Mouse (Mus musculus) midbrain, postnatal 0 days (tissue): ENCODE measurements at regions not wholly inside any gene's neighbourhood (a gene's known extent, or its start where the extent isn't known, plus 50 kb on each side); places are given as distances from the start of the nearest gene placed in this dataset.

Source experiments
- ATAC-seq: fragments of 200-750 bp; cut with Nextera tagmentation; 2 replicates; pipeline ENCODE4 v1.8.0; 2017; ENCODE audit warnings: moderate number of reproducible peaks, mild to moderate bottlenecking, moderate TSS enrichment, moderate library complexity; ENCODE audit not compliant: low FRiP score
- DNase-seq: peaks from one replicate; pipeline ENCODE4 v3.0.0-alpha.2; 2015; ENCODE audit warnings: low spot score
- H3K27ac ChIP-seq: fragments of 300-500 bp; sonication (generic); 2 replicates; pipeline ENCODE4 v1.5.1; 2014; ENCODE audit warnings: low read depth, mild to moderate bottlenecking, low read length, mixed read lengths
- H3K27me3 ChIP-seq: fragments of 300-500 bp; sonication (generic); 2 replicates; pipeline ENCODE4 v1.6.1; 2014; ENCODE audit warnings: low read length, control low read depth, mixed read lengths; ENCODE audit not compliant: insufficient read depth
- H3K36me3 ChIP-seq: fragments of 300-500 bp; sonication (generic); 2 replicates; pipeline ENCODE4 v1.6.1; 2014; ENCODE audit warnings: low read length, control low read depth, mixed read lengths; ENCODE audit not compliant: insufficient read depth
- H3K4me1 ChIP-seq: fragments of 300-500 bp; sonication (generic); 2 replicates; pipeline ENCODE4 v1.6.1; 2014; ENCODE audit warnings: mild to moderate bottlenecking, control low read depth, antibody characterized with exemption, low read length, mixed read lengths; ENCODE audit not compliant: insufficient read depth
- H3K4me2 ChIP-seq: fragments of 300-500 bp; sonication (generic); 2 replicates; pipeline ENCODE4 v1.6.1; 2014; ENCODE audit warnings: low read depth, mild to moderate bottlenecking, low read length, mixed read lengths; ENCODE audit not compliant: poor library complexity, severe bottlenecking
- H3K4me3 ChIP-seq: fragments of 300-500 bp; sonication (generic); 2 replicates; pipeline ENCODE4 v1.5.1; 2014; ENCODE audit warnings: low read depth, mild to moderate bottlenecking, low read length, moderate library complexity
- H3K9ac ChIP-seq: fragments of 300-500 bp; sonication (generic); replicated peaks from 2 replicates; pipeline ENCODE4 v1.6.1; 2014; ENCODE audit warnings: mild to moderate bottlenecking, low read length, moderate library complexity, mixed read lengths; ENCODE audit not compliant: poor library complexity, severe bottlenecking
- H3K9me3 ChIP-seq: fragments of 300-500 bp; sonication (generic); 2 replicates; pipeline ENCODE4 v1.6.1; 2016; ENCODE audit warnings: low read length, control low read depth
- CTCF ChIP-seq: IDR thresholded peaks from 2 replicates; pipeline ENCODE4 v1.5.1; 2016; ENCODE audit warnings: antibody characterized with exemption, mild to moderate bottlenecking
- WGBS: fragments of 180-500 bp; shearing (Covaris S2); extraction: QIAGEN DNeasy Blood & Tissue Kit; methylation state at CpG from one replicate; pipeline ENCODE4 v1.1.7; 2014; 5-methylcytosine and 5-hydroxymethylcytosine counted together

- DNase-seq (peak; percentile 22), ATAC-seq (no peak)
- no peak for TF ChIP-seq CTCF
- no peak overlapping the region for H3K9ac ChIP-seq
- no peaks in the 10 kb centered on the region for H3K27me3 ChIP-seq
- no peaks in the 10 kb centered on the region for H3K9me3 ChIP-seq
- H3K4me1 ChIP-seq = no peaks in the 10 kb centered on the region
- 0 out of 2 replicates have a peak overlapping the region, but pooled peaks have one; percentile 9 for H3K4me2 ChIP-seq
- WGBS = 49% methylated on average over 7 of the region's 7 CpGs
- H3K27ac ChIP-seq = no peak overlapping the region
- no peaks in the 10 kb centered on the region for H3K36me3 ChIP-seq
- H3K4me3 ChIP-seq = no peak overlapping the region
Observed at GRCm38 (mm10) chr14:46145584-46145983, 233.6 kb upstream of the Gm15217 start.

GRCm38 (mm10) chr14:46149073-46149661, 230.0 kb upstream of the Gm15217 start:
- 81% methylated on average over 6 of the region's 6 CpGs for WGBS
- no peak for TF ChIP-seq CTCF
- no peak overlapping the region for H3K27ac ChIP-seq
- no peak overlapping the region for H3K9ac ChIP-seq
- H3K27me3 ChIP-seq = no peaks in the 10 kb centered on the region
- no peak overlapping the region for H3K4me2 ChIP-seq
- no peak for DNase-seq
- H3K4me1 ChIP-seq = no peaks in the 10 kb centered on the region
- H3K4me3 ChIP-seq = no peak overlapping the region
- ATAC-seq = no peak
- no peaks in the 10 kb centered on the region for H3K36me3 ChIP-seq
- H3K9me3 ChIP-seq = no peaks in the 10 kb centered on the region

- no peak overlapping the region for H3K4me3 ChIP-seq
- H3K27me3 ChIP-seq = no peaks in the 10 kb centered on the region
- TF ChIP-seq CTCF = no peak
- H3K9ac ChIP-seq = no peak overlapping the region
- no peak overlapping the region for H3K27ac ChIP-seq
- DNase-seq (peak; percentile 35), ATAC-seq (no peak)
- no peaks in the 10 kb centered on the region for H3K9me3 ChIP-seq
- 67% methylated on average over 2 of the region's 2 CpGs for WGBS
- H3K4me2 ChIP-seq = no peak overlapping the region
- no peaks in the 10 kb centered on the region for H3K4me1 ChIP-seq
- H3K36me3 ChIP-seq = no peaks in the 10 kb centered on the region
Observed at GRCm38 (mm10) chr14:46158741-46159140, 220.5 kb upstream of the Gm15217 start.

GRCm38 (mm10) chr14:46172181-46172874, 206.9 kb upstream of the Gm15217 start:
- no peak for ATAC-seq
- no peaks in the 10 kb centered on the region for H3K36me3 ChIP-seq
- TF ChIP-seq CTCF = no peak
- H3K9ac ChIP-seq = no peak overlapping the region
- 48% methylated on average over 9 of the region's 9 CpGs for WGBS
- H3K4me3 ChIP-seq = no peak overlapping the region
- H3K27me3 ChIP-seq = no peaks in the 10 kb centered on the region
- no peak for DNase-seq
- H3K4me1 ChIP-seq = no peaks in the 10 kb centered on the region
- H3K9me3 ChIP-seq = no peaks in the 10 kb centered on the region
- no peak overlapping the region for H3K27ac ChIP-seq
- no peak overlapping the region for H3K4me2 ChIP-seq

GRCm38 (mm10) chr14:46172875-46173324, 206.3 kb upstream of the Gm15217 start:
- ATAC-seq (no peak), DNase-seq (no peak)
- Histone ChIP-seq H3K27me3 (no peaks in the 10 kb centered on the region), H3K27ac (no peak overlapping the region), H3K4me1 (no peaks in the 10 kb centered on the region), H3K4me3 (no peak overlapping the region), H3K9me3 (no peaks in the 10 kb centered on the region), H3K9ac (no peak overlapping the region), H3K4me2 (no peak overlapping the region), H3K36me3 (no peaks in the 10 kb centered on the region)
- TF ChIP-seq CTCF = no peak
- 23% methylated on average over 6 of the region's 6 CpGs for WGBS

GRCm38 (mm10) chr14:46174386-46174785, 204.8 kb upstream of the Gm15217 start:
- ATAC-seq (no peak), DNase-seq (no peak)
- no peak overlapping the region for H3K9ac ChIP-seq
- no peaks in the 10 kb centered on the region for H3K36me3 ChIP-seq
- no peaks in the 10 kb centered on the region for H3K27me3 ChIP-seq
- H3K4me3 ChIP-seq = no peak overlapping the region
- WGBS = 61% methylated on average over 5 of the region's 5 CpGs
- TF ChIP-seq CTCF = no peak
- no peaks in the 10 kb centered on the region for H3K9me3 ChIP-seq
- no peak overlapping the region for H3K4me2 ChIP-seq
- no peaks in the 10 kb centered on the region for H3K4me1 ChIP-seq
- H3K27ac ChIP-seq = no peak overlapping the region
